8 mouse cellular contexts compared by ENCODE assay signal in genomic region chr8:95080381-95081341, GRCm38 (mm10). TPM values are rescaled to one million over a fixed set of nuclear protein-coding genes. Genes with fewer than 3 reads are reported as not detected.
DNase-seq lines count a peak whose midpoint lies in the region; ATAC-seq lines count a peak whose summit lies in the region.

TSS of gene Katnb1 (plus strand) at chr8:95081186.

- peak; percentile 97 for ATAC-seq in intestine, embryonic 14.5 days (replicated peaks; ENCODE audit: low FRiP score, low TSS enrichment, low read depth)

- H3K27ac ChIP-seq in intestine, embryonic 14.5 days (ENCODE audit: low read depth), result peak within 1 kb of the TSS; percentile 72

- no peaks in the 10 kb centered on the region for H3K9me3 ChIP-seq in intestine, embryonic 14.5 days (ENCODE audit: control insufficient read depth, low read length)

- intact Hi-C loops in left cerebral cortex, postnatal 14 days (cut with DNase I), result no loop called here

- peak; percentile 88 for DNase-seq in adrenal gland, adult 18-20 months (ENCODE audit: low spot score in 2 of 2)
- peak; percentile 99 for DNase-seq in embryo, embryonic 11 days
- peak; percentile 99 for DNase-seq in gastrocnemius, postnatal 25 days
- peak; percentile 96 for DNase-seq in intestine, embryonic 14.5 days (ENCODE audit: low spot score)
- peak; percentile 99 to 100 for DNase-seq in left cerebral cortex, postnatal 14 days (ENCODE audit: low spot score in 2 of 2)
- DNase-seq in mesoderm, embryonic 11.5 days (ENCODE audit: low read depth, low spot score), result peak; percentile 100
- peak; percentile 99 for DNase-seq in right cerebral cortex, postnatal 36 days (ENCODE audit: low spot score in 2 of 2)
- DNase-seq in yolk sac, embryonic 10.5 days (ENCODE audit: low spot score), result peak; percentile 100

- WGBS in intestine, embryonic 14.5 days, result under 1% methylated on average over 47 of the region's 47 CpGs

- peak within 1 kb of the TSS; percentile 93 for H3K4me2 ChIP-seq in intestine, embryonic 14.5 days (ENCODE audit: low read length)

- no peaks in the 10 kb centered on the region for H3K27me3 ChIP-seq in intestine, embryonic 14.5 days (replicated peaks; ENCODE audit: control insufficient read depth, insufficient read depth, low read length)

- H3K9ac ChIP-seq in intestine, embryonic 14.5 days (ENCODE audit: low read length), result peak within 1 kb of the TSS; percentile 64

- peak within 1 kb of the TSS; percentile 71 for H3K4me3 ChIP-seq in intestine, embryonic 14.5 days (ENCODE audit: low read depth, low read length)

- peaks cover 7% of the 10 kb centered on the region for H3K4me1 ChIP-seq in intestine, embryonic 14.5 days (replicated peaks; ENCODE audit: control insufficient read depth, insufficient read depth, low read length)

- peaks cover 20% of the 10 kb centered on the region for H3K36me3 ChIP-seq in intestine, embryonic 14.5 days (ENCODE audit: control insufficient read depth, insufficient read depth, low read length)

RNA-seq across cellular contexts. Expression of gene Katnb1, which starts in this region (rescaled TPM):
- total RNA-seq in adrenal gland, adult 18-20 months (2021), result 10 to 100 TPM; 11.3 to 15.3 TPM
- total RNA-seq in gastrocnemius, postnatal 25 days (2021), result 1 to 10 TPM; 5.6 to 7.3 TPM
- 18.5 and 20.5 TPM in 2 replicates for polyA plus RNA-seq in intestine, embryonic 14.5 days (2014; fragmentation: Nextera tagmentation; extraction: Ambion mirVana)
- 10 to 100 TPM; 43.9 to 47.2 TPM for total RNA-seq in left cerebral cortex, postnatal 14 days (2021)

Comparison
In these comparisons a context has a peak if more than half of its experiments do, and no peak if none do; other contexts are left out.
1. Peak in every context shown above with its lines: DNase-seq, ATAC-seq, H3K4me3 ChIP-seq and H3K27ac ChIP-seq.